Mouse (Mus musculus): ENCODE measurements around the gene 1700024B05Rik. TPM values are rescaled to one million over a fixed set of nuclear protein-coding genes. Genes with fewer than 3 reads are reported as not detected.

1700024B05Rik gene
- 0.12 TPM for polyA plus RNA-seq (2017; shearing (Covaris generic))

GRCm38 (mm10) chr14:41943695-41944094 is at the start of gene 1700024B05Rik:
Gene 1700024B05Rik, plus strand, starts transcription at chr14:41943995.

DNA sequence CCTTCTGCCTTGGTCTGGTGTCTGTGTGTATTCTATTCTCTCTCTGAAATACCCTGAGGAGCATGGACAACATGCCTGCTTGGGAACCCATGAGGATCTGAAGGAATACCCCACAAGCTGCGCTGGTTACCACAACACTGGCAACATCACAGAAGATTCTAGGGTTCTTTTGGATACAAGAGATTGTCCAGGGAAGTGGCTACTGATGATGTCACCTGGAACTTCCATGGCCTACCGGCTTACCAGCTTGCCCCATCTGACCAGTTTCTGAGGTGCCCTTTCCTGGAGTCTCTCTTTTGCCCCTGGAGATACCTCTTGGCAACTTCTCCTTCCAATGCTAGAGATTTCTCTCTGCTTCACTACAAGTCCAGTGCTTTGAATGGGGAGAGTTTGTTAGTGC is 36.6 kb upstream of the 1700024B05Rik start, which contains the start of gene Gm7980:
Gene Gm7980 (minus strand): TSS at position 101 of the 400 bp plus-strand sequence.

GRCm38 (mm10) chr14:41924649-41925048 is 19.1 kb upstream of the 1700024B05Rik start, which contains the start of gene 1700049E17Rik1:
Gene 1700049E17Rik1, plus strand, starts transcription at chr14:41924949.

GRCm38 (mm10) chr14:41967827-41968226 is 24.0 kb downstream of the 1700024B05Rik start, which contains the start of gene Gm6401:
Gene Gm6401, minus strand, starts transcription at chr14:41967927.

GRCm38 (mm10) chr14:41983225-41983624 is 39.4 kb downstream of the 1700024B05Rik start, which contains the start of gene Gm3543:
Gene Gm3543, minus strand, starts transcription at chr14:41983325.

Other genes with a start within 250 kb of the 1700024B05Rik start
- not detected for gene Gm8068, start 242.1 kb upstream of the 1700024B05Rik start, polyA plus RNA-seq (2017; shearing (Covaris generic))
- not detected for gene Gm7929, start 193.4 kb upstream of the 1700024B05Rik start, polyA plus RNA-seq (2017; shearing (Covaris generic))
- gene Gm47189, start 171.6 kb upstream of the 1700024B05Rik start, polyA plus RNA-seq (2017; shearing (Covaris generic)), result not detected
- gene Gm7980, start 36.7 kb upstream of the 1700024B05Rik start, polyA plus RNA-seq (2017; shearing (Covaris generic)), result not detected
- not detected for gene 1700049E17Rik1, start 19.0 kb upstream of the 1700024B05Rik start, polyA plus RNA-seq (2017; shearing (Covaris generic))
- gene Gm6401, start 23.9 kb downstream of the 1700024B05Rik start, polyA plus RNA-seq (2017; shearing (Covaris generic)), result not detected
- gene Gm3543, start 39.3 kb downstream of the 1700024B05Rik start, polyA plus RNA-seq (2017; shearing (Covaris generic)), result not detected
- gene Gm7951, start 173.4 kb downstream of the 1700024B05Rik start, polyA plus RNA-seq (2017; shearing (Covaris generic)), result not detected
- not detected for gene Gm17027, start 218.6 kb downstream of the 1700024B05Rik start, polyA plus RNA-seq (2017; shearing (Covaris generic))
- gene Gm3573, start 246.8 kb downstream of the 1700024B05Rik start, polyA plus RNA-seq (2017; shearing (Covaris generic)), result not detected